Mouse (Mus musculus) inflammation-experienced regulatory T-cells, adult 16 weeks (primary cell): ENCODE data around the gene Gphn. TPM values are rescaled to one million over a fixed set of nuclear protein-coding genes. Genes with fewer than 3 reads are reported as not detected.

ENCODE experiments used
- polyA plus RNA-seq: library from polyadenylated mRNA; unstranded; fragments of 100-300 nt; shearing (Covaris generic); gene quantifications from one replicate; pipeline ENCODE4 v1.2.1, GENCODE M21; 2017

Gene Gphn
- 9.6 TPM for polyA plus RNA-seq

DNA sequence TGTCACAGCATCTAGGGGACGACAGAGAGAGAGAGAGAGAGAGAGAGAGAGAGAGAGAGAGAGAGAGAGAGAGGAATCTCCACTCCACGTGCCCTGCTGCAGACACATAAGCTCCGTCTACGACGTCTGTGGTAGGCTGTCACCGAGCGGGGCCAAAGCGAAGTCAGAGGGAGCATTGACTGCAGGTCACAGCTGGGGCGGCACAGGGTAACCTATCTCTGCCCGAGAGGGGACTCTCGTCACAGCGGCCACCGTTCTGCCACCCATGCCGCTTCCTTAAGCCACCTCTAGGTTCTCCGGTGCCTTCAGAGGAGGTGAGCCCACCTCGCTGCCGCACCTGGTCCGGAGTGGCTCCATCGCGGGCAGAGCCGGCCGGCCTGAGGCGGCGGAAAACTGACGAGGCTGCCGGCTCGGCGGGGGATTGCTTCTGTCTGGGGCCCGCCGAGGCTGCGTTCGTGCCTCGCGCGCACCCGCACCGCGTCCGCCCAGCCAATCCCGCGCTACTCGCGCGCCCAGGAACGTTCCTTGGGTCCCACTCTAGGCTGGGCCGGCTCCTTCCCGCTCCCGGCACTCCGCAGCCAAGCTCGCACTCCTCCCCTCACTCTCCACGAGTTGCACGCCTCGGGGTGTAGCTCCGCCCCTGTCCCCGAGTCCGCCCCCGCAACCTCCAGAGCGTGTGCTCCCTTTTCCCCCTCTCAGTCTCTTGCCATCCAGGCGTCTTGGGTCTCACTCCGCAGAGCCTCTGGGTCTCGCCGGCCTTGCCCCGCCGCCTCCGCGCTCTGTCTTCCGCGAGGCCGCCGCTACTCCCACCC lies at the start of gene Gphn:
Gphn (plus strand) TSS at position 673 of the 812 bp plus-strand sequence.

DNA sequence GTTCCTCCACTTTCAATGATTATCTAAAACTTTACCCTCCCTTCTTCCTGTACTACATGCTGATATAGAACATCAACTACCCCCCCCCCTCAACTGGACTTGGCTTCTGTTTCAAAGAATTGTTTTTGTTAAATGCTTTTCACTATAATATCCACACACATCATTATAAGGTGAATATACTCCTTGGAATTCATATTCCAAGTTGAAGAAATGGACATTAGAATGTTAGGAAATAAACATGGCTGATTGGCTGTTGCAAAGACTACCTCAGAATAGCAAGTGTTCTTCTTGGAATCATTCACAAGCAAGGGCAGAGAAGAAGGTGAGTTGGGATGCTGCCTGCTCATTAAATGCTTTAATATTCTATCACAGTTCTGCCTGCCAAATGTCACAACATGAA lies 32.2 kb upstream of the Gphn start, which contains the start of gene Gm6657:
Gm6657 (plus strand) TSS at position 301 of the 400 bp plus-strand sequence.

DNA sequence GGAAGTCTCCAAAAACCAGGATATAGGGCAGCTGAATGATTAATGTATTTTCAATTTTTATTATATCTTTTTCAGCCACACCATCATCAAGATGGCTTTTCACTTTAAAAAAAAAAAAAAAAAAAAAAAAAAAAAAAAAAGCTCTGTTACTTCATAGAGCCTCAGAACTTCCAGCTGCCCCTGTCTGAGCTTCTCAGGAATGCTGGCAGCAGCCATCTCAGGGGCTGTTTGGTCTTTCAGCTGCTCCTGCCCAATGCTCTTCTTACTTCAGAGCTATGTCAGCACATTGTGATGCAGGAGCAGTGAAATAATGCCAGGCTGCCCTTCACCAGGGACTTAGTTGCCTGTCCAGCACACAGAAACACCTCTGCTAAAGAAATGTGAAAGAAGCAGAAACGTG lies 465.1 kb downstream of the Gphn start, which contains the start of gene Fam71d:
Fam71d (plus strand) TSS at position 211 of the 400 bp plus-strand sequence.

Other genes with a start within 250 kb of the Gphn start
- not detected for gene Gm6657, start 32.1 kb upstream of the Gphn start, polyA plus RNA-seq